Mouse (Mus musculus): ENCODE data around the gene Naa50. TPM values are rescaled to one million over a fixed set of nuclear protein-coding genes. Genes with fewer than 3 reads are reported as not detected.

Gene Naa50
- 40.1 and 57.5 TPM in 2 replicates for total RNA-seq (2012; rRNA removed)
- 121 and 122 TPM in 2 replicates for total RNA-seq (2014; rRNA removed)
- 186 and 200 TPM in 2 replicates for polyA plus RNA-seq (2012; ENCODE audit: insufficient read length, low read depth)

DNA sequence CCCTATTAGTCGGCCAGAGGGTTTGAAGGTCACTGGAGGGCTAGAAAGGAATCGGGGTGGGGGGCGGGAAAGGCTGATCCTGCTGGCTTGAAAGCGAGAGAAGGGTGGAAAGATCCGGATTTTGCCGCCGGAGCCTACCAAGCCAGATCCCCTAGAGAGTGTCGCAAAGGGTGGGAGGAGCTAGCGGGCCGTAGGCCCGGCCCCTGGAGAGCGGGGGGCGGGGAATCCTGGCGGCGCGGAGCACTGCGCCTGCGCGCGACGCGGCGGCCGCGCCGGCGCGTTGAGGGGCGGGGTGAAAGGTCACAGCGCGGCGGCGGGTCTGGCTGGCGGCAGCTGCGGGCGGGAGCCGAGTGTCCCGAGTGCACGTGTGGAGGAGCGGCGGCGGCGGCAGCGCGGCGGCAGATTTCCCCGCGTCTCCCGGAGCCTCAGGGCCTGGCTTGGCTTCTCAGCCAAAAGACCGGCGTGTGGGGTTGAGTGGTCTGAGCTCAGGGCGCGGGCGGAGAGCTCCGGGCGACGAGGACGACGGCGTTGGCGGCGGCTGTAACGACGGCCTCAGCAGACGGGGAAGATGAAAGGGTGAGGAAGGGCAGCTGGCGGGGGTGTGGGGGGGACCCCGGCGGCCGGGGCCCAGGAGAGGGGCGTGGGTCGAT is at the start of gene Naa50, which contains the start of gene Atp6v1a:
Gene Naa50 (plus strand): TSS at position 295 of the 650 bp plus-strand sequence.
Gene Atp6v1a (minus strand): TSS at position 170 of the 650 bp plus-strand sequence.
- H3K4me3 ChIP-seq (replicated peaks in 1 of 3; ENCODE audit: low read depth in 2 of 3, low read length in 2 of 3, poor library complexity in 1 of 3): peak within 1 kb of the TSS; percentile 75 to 93 (median 79)
- TF ChIP-seq HCFC1 (IDR thresholded peaks at IDR 0.05; ENCODE audit: low read depth, low read length) (no peak), EP300 (IDR thresholded peaks at IDR 0.05; ENCODE audit: low read length) (no peak; the same call in 1 of the 2 replicates), POLR2A (IDR thresholded peaks at IDR 0.05; ENCODE audit: low read depth, low read length) (peak; percentile 96), MXI1 (IDR thresholded peaks at IDR 0.05; ENCODE audit: low read depth, low read length) (peak; percentile 85), PAX5 (IDR thresholded peaks at IDR 0.05; ENCODE audit: low read length) (no peak), RCOR1 (conservative IDR thresholded peaks at IDR 0.05; ENCODE audit: low read depth, low read length) (peak; percentile 72; the same call in 1 of the 2 replicates), MEF2A (IDR thresholded peaks at IDR 0.05; ENCODE audit: borderline replicate concordance, low read depth, low read length) (peak; percentile 72), CHD2 (IDR thresholded peaks at IDR 0.05; ENCODE audit: low read length) (peak; percentile 84), USF1 (IDR thresholded peaks at IDR 0.05; ENCODE audit: low read depth, low read length) (no peak), SIN3A (IDR thresholded peaks at IDR 0.05; ENCODE audit: low read length) (peak; percentile 11; the same call in 1 of the 2 replicates), NRF1 (IDR thresholded peaks at IDR 0.05; ENCODE audit: low read depth, low read length) (peak; percentile 98), TBP (conservative IDR thresholded peaks at IDR 0.05; ENCODE audit: low read depth, low read length) (no peak; the same call in 1 of the 2 replicates), POLR2AphosphoS2 (IDR thresholded peaks at IDR 0.05; ENCODE audit: low read depth, low read length) (peak; percentile 93; the same call in 1 of the 2 replicates), TCF12 (IDR thresholded peaks at IDR 0.05; ENCODE audit: low read depth, low read length) (peak; percentile 81), USF2 (conservative IDR thresholded peaks at IDR 0.05; ENCODE audit: low read depth, low read length) (no peak), E2F4 (IDR thresholded peaks at IDR 0.05; ENCODE audit: insufficient replicate concordance, low read depth, low read length) (peak; percentile 40; the same call in 1 of the 2 replicates), ZMIZ1 (IDR thresholded peaks at IDR 0.05; ENCODE audit: low read depth, low read length) (peak; percentile 89), IRF4 (IDR thresholded peaks at IDR 0.05; ENCODE audit: low read depth, low read length) (no peak), BHLHE40 (IDR thresholded peaks at IDR 0.05; ENCODE audit: low read depth, low read length) (peak; percentile 81), CHD1 (IDR thresholded peaks at IDR 0.05; ENCODE audit: low read depth, low read length) (no peak; the same call in 1 of the 2 replicates), MYC (IDR thresholded peaks at IDR 0.05; ENCODE audit: low read depth, low read length) (peak; percentile 9; the same call in 1 of the 2 replicates), CTCF (conservative IDR thresholded peaks at IDR 0.05 in 1 of 2, IDR thresholded peaks at IDR 0.05 in 1 of 2; ENCODE audit: low read depth in 2 of 2, low read length in 2 of 2) (no peak), ZNF384 (IDR thresholded peaks at IDR 0.05; ENCODE audit: low read depth, low read length) (no peak; the same call in 1 of the 2 replicates), NELFE (IDR thresholded peaks at IDR 0.05; ENCODE audit: low read depth, low read length) (peak; percentile 90), RAD21 (IDR thresholded peaks at IDR 0.05; ENCODE audit: low read depth, low read length) (no peak), KAT2A (IDR thresholded peaks at IDR 0.05; ENCODE audit: insufficient replicate concordance, low read length) (peak; percentile 81; the same call in 1 of the 2 replicates), ELF1 (IDR thresholded peaks at IDR 0.05; ENCODE audit: low read depth, low read length) (peak; percentile 54), MAFK (IDR thresholded peaks at IDR 0.05; ENCODE audit: insufficient replicate concordance, low read length) (no peak), MAZ (IDR thresholded peaks at IDR 0.05; ENCODE audit: low read depth, low read length) (peak; percentile 76), MAX (IDR thresholded peaks at IDR 0.05; ENCODE audit: low read length) (peak; percentile 71)
- H3K36me3 ChIP-seq (replicated peaks in 1 of 2; ENCODE audit: control insufficient read depth in 1 of 2, insufficient read depth in 1 of 2, low read length in 1 of 2): peaks cover 0 to 14% of the 10 kb centered on the region in 2 experiments
- peak; percentile 93 for DNase-seq (ENCODE audit: extremely low read depth)
- H3K79me2 ChIP-seq (replicated peaks; ENCODE audit: control insufficient read depth, extremely low read depth, insufficient read depth, poor library complexity, severe bottlenecking): peaks cover 45% of the 10 kb centered on the region
- peaks cover 0 to 45% of the 10 kb centered on the region in 2 experiments; a peak in 2 of 4 replicates for H3K4me1 ChIP-seq (ENCODE audit: control insufficient read depth in 1 of 2, insufficient read depth in 2 of 2)
- H3K27ac ChIP-seq (ENCODE audit: insufficient read depth, low read depth): peak within 1 kb of the TSS; percentile 84
- H3K4me2 ChIP-seq (ENCODE audit: insufficient read depth, low read depth, poor library complexity, severe bottlenecking): peak within 1 kb of the TSS; percentile 79
- H3K9ac ChIP-seq (ENCODE audit: insufficient read depth, low read depth): peak within 1 kb of the TSS; percentile 92
- in situ Hi-C loops (cut with MboI; ENCODE audit: low pct_ligation_motif_present, low pct_unique_long_range_greater_than_20kb, low sequenced_read_pairs) (no loop called here), dilution Hi-C loops (cut with MboI; ENCODE audit: extremely low pct_ligation_motif_present, extremely low pct_unique_long_range_greater_than_20kb, low sequenced_read_pairs) (no loop called here)
- no peaks in the 10 kb centered on the region for H3K27me3 ChIP-seq (replicated peaks)
- no peaks in the 10 kb centered on the region for H3K9me3 ChIP-seq (replicated peaks; ENCODE audit: low read length)

Data from CH12.LX (cell line).